Mouse (Mus musculus) limb, embryonic 14.5 days (tissue): ENCODE data around the gene Ptpn18. TPM values are rescaled to one million over a fixed set of nuclear protein-coding genes. Genes with fewer than 3 reads are reported as not detected.
"Not testable (repeated sequence)": the region's sequence is repeated elsewhere in the genome, so short reads cannot be mapped to it uniquely, and the experiment has no call there.

ENCODE experiments used
- ATAC-seq: fragments of 200-750 bp; cut with Nextera tagmentation; 2 replicates; pipeline ENCODE4 v1.8.0; 2017; ENCODE audit warnings: low read depth, moderate number of reproducible peaks, moderate TSS enrichment; ENCODE audit not compliant: low FRiP score
- DNase-seq: peaks from one replicate; pipeline ENCODE4 v3.0.0-alpha.2; 2015; ENCODE audit warnings: low spot score
- H3K27ac ChIP-seq: fragments of 300-500 bp; sonication (generic); replicated peaks from 2 replicates; pipeline ENCODE4 v1.5.1; 2014; ENCODE audit warnings: low read depth, mild to moderate bottlenecking, low read length, moderate library complexity, mixed read lengths
- H3K27me3 ChIP-seq: fragments of 300-500 bp; sonication (generic); 2 replicates; pipeline ENCODE4 v1.6.1; 2014; ENCODE audit warnings: low read length, mixed read lengths; ENCODE audit not compliant: control insufficient read depth, insufficient read depth
- H3K36me3 ChIP-seq: fragments of 300-500 bp; sonication (generic); 2 replicates; pipeline ENCODE4 v1.6.1; 2014; ENCODE audit warnings: mild to moderate bottlenecking, low read length, moderate library complexity, mixed read lengths; ENCODE audit not compliant: control insufficient read depth, insufficient read depth
- H3K4me1 ChIP-seq: fragments of 300-500 bp; sonication (generic); 2 replicates; pipeline ENCODE4 v1.6.1; 2014; ENCODE audit warnings: antibody characterized with exemption, low read length, mixed read lengths; ENCODE audit not compliant: control insufficient read depth, insufficient read depth
- H3K4me2 ChIP-seq: fragments of 300-500 bp; sonication (generic); replicated peaks from 2 replicates; pipeline ENCODE4 v1.6.1; 2014; ENCODE audit warnings: low read depth, mild to moderate bottlenecking, low read length, moderate library complexity; ENCODE audit not compliant: severe bottlenecking
- H3K4me3 ChIP-seq: fragments of 300-500 bp; sonication (generic); replicated peaks from 2 replicates; pipeline ENCODE4 v1.5.1; 2014; ENCODE audit warnings: low read length
- H3K9ac ChIP-seq: fragments of 300-500 bp; sonication (generic); 2 replicates; pipeline ENCODE4 v1.6.1; 2014; ENCODE audit warnings: mild to moderate bottlenecking, low read depth, low read length, moderate library complexity; ENCODE audit not compliant: severe bottlenecking
- H3K9me3 ChIP-seq: fragments of 300-500 bp; sonication (generic); 2 replicates; pipeline ENCODE4 v1.6.1; 2016; ENCODE audit warnings: low read length; ENCODE audit not compliant: control insufficient read depth
- POLR2A ChIP-seq: fragments of 200-500 bp; IDR thresholded peaks from 2 replicates; pipeline ENCODE4 v1.8.0; 2012; ENCODE audit warnings: inconsistent platforms, mild to moderate bottlenecking, moderate library complexity, borderline replicate concordance; ENCODE audit not compliant: insufficient read depth, insufficient read length; ENCODE audit errors: extremely low read depth
- WGBS: fragments of 180-500 bp; shearing (Covaris S2); extraction: QIAGEN DNeasy Blood & Tissue Kit; methylation state at CpG from one replicate; pipeline ENCODE4 v1.1.7; 2014; 5-methylcytosine and 5-hydroxymethylcytosine counted together
- polyA plus RNA-seq, 2 experiments: library from polyadenylated mRNA; depleted of rRNA in 1 of 2; stranded (reverse) in 1 of 2; unstranded in 1 of 2; fragments of >200 nt; fragmentation: Nextera tagmentation in 1 of 2; extraction: Ambion mirVana in 1 of 2; gene quantifications; 2 replicates each; pipeline versions ENCODE4 v1.2.1 to v1.2.3; 2012 to 2014

Ptpn18 gene
- polyA plus RNA-seq, 2 experiments: 21.7 to 28.6 TPM

DNA sequence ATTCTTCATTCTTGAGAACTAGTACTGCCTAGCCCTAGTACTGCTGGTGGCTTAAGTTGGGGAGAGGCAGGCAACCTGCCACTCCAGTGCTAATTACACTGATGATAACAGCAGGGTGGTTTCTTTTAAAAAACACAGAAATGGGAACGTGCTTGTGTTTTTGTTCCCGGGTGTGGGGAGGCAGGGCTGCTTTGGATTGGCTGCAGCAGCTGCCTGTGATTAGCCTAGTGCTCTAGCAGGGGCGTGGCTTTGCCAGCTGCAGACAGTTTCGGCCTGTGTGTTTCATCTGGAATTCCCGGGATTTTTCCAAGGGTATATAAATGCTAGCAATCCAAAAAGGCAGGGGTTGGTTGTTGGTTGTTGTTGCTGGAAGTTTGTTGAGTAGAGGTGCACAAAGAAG is 57.0 kb downstream of the Ptpn18 start:
- H3K4me3 ChIP-seq: no peak overlapping the region
- 0 out of 2 replicates have a peak, but pooled peaks cover 3% of the 10 kb centered on the region for H3K9me3 ChIP-seq
- H3K9ac ChIP-seq: no peak overlapping the region
- TF ChIP-seq POLR2A: no peak
- peak; percentile 4 for DNase-seq
- H3K27me3 ChIP-seq: no peaks in the 10 kb centered on the region
- no peak overlapping the region for H3K4me2 ChIP-seq
- H3K36me3 ChIP-seq: no peaks in the 10 kb centered on the region
- no peak for ATAC-seq
- no peaks in the 10 kb centered on the region for H3K4me1 ChIP-seq
- H3K27ac ChIP-seq: no peak overlapping the region
- 20% methylated on average over 5 of the region's 5 CpGs for WGBS

DNA sequence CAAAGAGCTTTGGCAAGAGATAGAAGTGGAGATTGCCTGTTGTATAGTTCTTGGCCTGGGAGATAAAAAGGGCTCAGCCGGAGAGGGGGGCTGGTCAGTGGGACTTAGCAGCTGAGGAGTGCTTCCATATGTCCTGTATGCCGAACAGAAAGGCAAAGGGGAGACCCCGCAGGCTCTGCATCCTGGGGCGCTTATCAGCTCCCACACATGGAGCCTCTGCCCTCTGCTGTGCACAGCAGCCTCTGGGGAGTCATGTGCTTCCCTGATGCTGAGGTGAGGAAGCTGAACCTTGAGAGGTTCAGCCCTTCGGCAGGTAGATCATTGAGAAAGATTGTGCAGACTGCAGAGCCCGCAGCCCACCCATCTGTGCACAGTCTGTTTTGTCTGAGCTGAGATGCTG is 57.7 kb downstream of the Ptpn18 start:
- not testable (repeated sequence) for H3K4me2 ChIP-seq, H3K9ac ChIP-seq, H3K27ac ChIP-seq, H3K27me3 ChIP-seq, DNase-seq, H3K9me3 ChIP-seq, H3K4me1 ChIP-seq, ATAC-seq, H3K36me3 ChIP-seq, H3K4me3 ChIP-seq
- WGBS: 46% methylated on average over 6 of the region's 6 CpGs

DNA sequence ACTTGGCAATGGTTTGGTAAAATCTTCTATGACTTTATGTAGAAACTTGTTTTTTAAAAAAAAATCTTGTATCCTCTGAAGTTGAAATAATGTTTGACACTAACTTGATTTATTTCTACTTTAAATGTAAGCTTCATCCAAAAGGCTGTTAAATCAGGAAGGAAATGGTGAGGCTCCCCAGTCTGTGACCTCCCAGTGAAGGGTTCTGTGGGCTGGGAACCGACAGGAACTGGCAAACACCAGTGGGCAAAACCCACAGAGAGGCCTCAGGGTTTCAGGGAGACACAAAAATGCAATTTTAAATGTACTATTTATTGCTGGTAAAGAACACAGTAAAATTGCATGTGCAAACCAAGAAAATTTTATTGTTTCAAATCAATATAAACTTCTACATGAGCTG is 58.2 kb downstream of the Ptpn18 start:
- not testable (repeated sequence) for H3K4me3 ChIP-seq, DNase-seq, H3K9ac ChIP-seq, ATAC-seq, H3K9me3 ChIP-seq, H3K36me3 ChIP-seq, H3K4me1 ChIP-seq, H3K27ac ChIP-seq, H3K27me3 ChIP-seq, H3K4me2 ChIP-seq
- WGBS: 40% methylated on average over 1 of the region's 1 CpGs

DNA sequence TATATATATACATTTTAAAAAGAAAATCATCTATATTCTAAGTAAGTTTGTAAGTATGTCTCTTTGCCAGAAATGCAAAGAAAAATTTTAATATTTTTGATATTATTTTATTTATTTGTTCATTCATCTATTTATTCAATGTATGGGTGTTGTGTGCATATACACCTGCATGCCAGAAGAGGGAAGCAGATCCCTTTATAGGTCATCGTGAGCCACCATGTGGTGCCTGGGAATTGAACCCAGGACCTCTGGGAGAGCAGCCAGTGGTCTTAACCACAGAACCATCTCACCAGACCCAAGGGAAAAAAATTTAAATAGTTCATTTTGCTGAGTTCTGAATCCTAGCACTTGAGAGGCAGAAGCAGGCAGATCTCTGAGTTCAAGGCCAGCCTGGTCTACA is 58.7 kb downstream of the Ptpn18 start:
- Histone ChIP-seq H3K4me3 (no peak overlapping the region), H3K4me1 (no peaks in the 10 kb centered on the region), H3K4me2 (no peak overlapping the region), H3K27ac (no peak overlapping the region), H3K36me3 (no peaks in the 10 kb centered on the region), H3K9ac (no peak overlapping the region), H3K9me3 (0 out of 2 replicates have a peak, but pooled peaks cover 3% of the 10 kb centered on the region), H3K27me3 (no peaks in the 10 kb centered on the region)
- ATAC-seq (no peak), DNase-seq (no peak)
- WGBS: 64% methylated on average over 1 of the region's 1 CpGs
- TF ChIP-seq POLR2A: no peak

DNA sequence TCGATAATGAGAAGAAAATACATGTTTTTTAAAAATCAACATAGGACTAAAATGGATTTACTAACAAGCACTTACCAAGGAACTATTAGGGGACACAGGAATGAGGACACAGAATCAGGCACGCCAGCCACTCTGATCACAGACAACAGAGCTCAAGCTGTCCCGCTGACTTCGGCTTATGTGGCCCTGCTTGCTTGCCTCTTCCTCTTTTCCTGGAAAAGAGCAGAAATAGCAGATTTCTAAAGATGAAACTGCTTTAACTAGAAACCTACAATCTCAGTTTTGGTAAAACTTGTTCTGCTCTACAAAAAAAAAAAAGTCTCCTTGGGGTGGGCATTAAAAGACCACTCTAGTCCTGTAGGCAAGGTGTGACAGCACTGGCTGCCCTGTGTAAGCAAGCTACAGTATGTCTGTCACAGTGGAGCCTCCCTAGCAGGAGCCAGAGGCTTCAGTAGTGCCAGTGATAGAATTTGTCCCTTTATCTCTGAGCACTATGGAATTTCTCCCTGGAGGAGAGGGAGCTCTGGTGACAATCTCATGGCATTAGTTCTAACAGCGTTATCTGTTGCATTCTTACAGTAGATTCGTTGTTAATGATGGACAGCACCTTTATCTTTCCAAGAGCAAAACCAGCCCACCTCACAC is 62.8 kb downstream of the Ptpn18 start:
- Histone ChIP-seq H3K4me1 (no peaks in the 10 kb centered on the region), H3K4me2 (no peak overlapping the region), H3K27ac (no peak overlapping the region), H3K9ac (no peak overlapping the region), H3K4me3 (no peak overlapping the region), H3K36me3 (no peaks in the 10 kb centered on the region), H3K27me3 (no peaks in the 10 kb centered on the region), H3K9me3 (no peaks in the 10 kb centered on the region)
- ATAC-seq (no peak), DNase-seq (no peak)
- no peak for TF ChIP-seq POLR2A
- WGBS: 83% methylated on average over 6 of the region's 6 CpGs

- no peak for TF ChIP-seq POLR2A
- no peak for ATAC-seq
Measured at GRCm38 (mm10) chr1:34522850-34523244, 63.3 kb downstream of the Ptpn18 start.

More at GRCm38 (mm10) chr1:34522850-34523244, 63.3 kb downstream of the Ptpn18 start:
- Histone ChIP-seq H3K27me3 (no peaks in the 10 kb centered on the region), H3K9ac (no peak overlapping the region), H3K4me1 (no peaks in the 10 kb centered on the region), H3K4me3 (no peak overlapping the region), H3K27ac (no peak overlapping the region), H3K36me3 (no peaks in the 10 kb centered on the region), H3K9me3 (no peaks in the 10 kb centered on the region), H3K4me2 (no peak overlapping the region)
- WGBS: 77% methylated on average over 3 of the region's 3 CpGs
- no peak for DNase-seq
